Mouse (Mus musculus): Measurements from ENCODE around the gene Slc12a8. TPM values are rescaled to one million over a fixed set of nuclear protein-coding genes. Genes with fewer than 3 reads are reported as not detected.

Gene Slc12a8
- total RNA-seq, 2 experiments from 2014 or later = 0.48 to 0.87 TPM

DNA sequence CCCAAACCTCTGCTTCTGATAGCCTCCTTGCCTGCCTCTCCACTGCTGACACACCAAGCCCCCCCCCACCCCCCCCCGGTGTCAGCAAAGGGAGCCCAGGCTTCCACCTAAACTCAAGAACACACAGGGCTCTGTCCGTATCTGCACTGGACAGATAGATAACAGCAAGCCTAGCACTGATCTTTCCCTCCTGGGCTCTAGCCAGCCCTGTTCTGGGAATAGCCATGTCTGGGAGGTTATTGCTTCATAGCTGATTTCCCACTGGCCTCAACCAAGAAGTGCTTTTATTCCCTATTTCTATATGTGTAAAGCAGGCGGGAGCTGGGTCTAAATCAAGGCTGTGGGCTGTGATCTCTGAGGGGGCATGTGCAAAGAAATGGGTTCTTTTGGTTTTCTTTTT lies 61.3 kb downstream of the Slc12a8 start:
- intact Hi-C loops (cut with DNase I) = no loop called here
- DNase-seq (ENCODE audit: low spot score in 2 of 2) = no peak

GRCm38 (mm10) chr16:33580331-33580730 lies 63.2 kb downstream of the Slc12a8 start:
- DNase-seq (ENCODE audit: low spot score in 2 of 2) = no peak
- intact Hi-C loops (cut with DNase I) = no loop called here

GRCm38 (mm10) chr16:33580736-33581241 lies 63.7 kb downstream of the Slc12a8 start:
- intact Hi-C loops (cut with DNase I) = no loop called here
- no peak for DNase-seq (ENCODE audit: low spot score in 2 of 2)

- DNase-seq (ENCODE audit: low spot score in 2 of 2) = no peak
- intact Hi-C loops (cut with DNase I) = no loop called here
These were observed 64.6 kb downstream of the Slc12a8 start for GRCm38 (mm10) chr16:33581661-33582099.

DNA sequence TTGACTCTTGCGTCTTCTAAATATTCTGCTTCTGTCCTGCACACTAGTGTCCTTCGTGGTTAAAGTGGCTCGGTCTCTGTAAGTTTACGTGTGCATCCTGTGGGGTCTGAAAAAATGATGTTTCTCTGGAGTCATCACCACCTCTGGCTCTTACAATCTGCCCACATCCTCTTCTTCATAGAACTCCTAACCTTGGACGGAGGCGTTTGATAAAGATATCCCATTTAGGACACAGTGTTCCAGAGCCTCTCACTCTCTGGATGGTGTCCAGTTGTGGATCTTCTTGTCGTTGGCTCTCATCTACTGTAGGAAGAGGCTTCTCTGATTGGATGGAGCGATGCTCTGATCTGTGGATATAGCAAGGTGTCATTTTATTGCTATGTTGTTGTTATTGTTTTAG lies 65.4 kb downstream of the Slc12a8 start:
- intact Hi-C loops (cut with DNase I) = no loop called here
- DNase-seq (ENCODE audit: low spot score in 2 of 2) = peak in 1 of 2 experiments; percentile 43

- intact Hi-C loops (cut with DNase I) = no loop called here
These were observed 66.2 kb downstream of the Slc12a8 start for GRCm38 (mm10) chr16:33583333-33583732.

DNA sequence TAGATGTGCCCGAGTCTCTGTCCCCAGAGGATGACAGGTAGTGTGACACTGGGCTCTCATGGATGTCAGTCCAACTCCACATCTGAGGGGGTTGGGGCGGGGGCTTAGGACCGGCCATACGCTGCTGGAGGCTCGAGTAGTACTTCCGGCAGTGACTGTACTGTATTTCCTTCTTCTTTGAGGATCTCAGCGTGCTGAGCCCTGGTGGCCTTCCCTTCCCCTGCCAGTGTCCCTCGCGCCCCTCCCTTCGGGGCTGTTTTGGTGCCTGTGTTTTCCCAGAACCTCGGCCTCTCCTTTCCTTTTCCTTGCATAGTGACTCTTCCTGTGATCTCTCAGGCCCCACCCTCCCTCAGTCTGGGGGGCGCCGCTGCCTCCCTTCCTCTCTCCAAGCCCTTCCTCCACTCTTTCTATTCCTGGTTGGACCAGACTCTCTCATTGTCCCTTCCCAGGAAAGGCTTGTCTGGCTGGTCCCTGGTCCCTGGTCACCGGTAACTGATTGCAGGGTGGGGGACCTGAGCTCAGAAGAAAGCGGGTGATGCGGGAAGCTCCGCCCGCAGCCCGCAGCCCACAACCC lies 66.8 kb downstream of the Slc12a8 start:
- DNase-seq (ENCODE audit: low spot score in 2 of 2) = no peak
- intact Hi-C loops (cut with DNase I) = no loop called here

More at GRCm38 (mm10) chr16:33583333-33583732, 66.2 kb downstream of the Slc12a8 start:
- no peak for DNase-seq (ENCODE audit: low spot score in 2 of 2)

GRCm38 (mm10) chr16:33584455-33585082 lies 67.4 kb downstream of the Slc12a8 start:
- DNase-seq (ENCODE audit: low spot score in 2 of 2) = peak in 1 of 2 experiments; percentile 41
- intact Hi-C loops (cut with DNase I) = no loop called here

GRCm38 (mm10) chr16:33585083-33585460 lies 67.9 kb downstream of the Slc12a8 start:
- DNase-seq (ENCODE audit: low spot score in 2 of 2) = no peak
- intact Hi-C loops (cut with DNase I) = no loop called here

GRCm38 (mm10) chr16:33587283-33588127 lies 70.4 kb downstream of the Slc12a8 start:
- intact Hi-C loops (cut with DNase I) = no loop called here
- DNase-seq (ENCODE audit: low spot score in 2 of 2) = no peak

DNA sequence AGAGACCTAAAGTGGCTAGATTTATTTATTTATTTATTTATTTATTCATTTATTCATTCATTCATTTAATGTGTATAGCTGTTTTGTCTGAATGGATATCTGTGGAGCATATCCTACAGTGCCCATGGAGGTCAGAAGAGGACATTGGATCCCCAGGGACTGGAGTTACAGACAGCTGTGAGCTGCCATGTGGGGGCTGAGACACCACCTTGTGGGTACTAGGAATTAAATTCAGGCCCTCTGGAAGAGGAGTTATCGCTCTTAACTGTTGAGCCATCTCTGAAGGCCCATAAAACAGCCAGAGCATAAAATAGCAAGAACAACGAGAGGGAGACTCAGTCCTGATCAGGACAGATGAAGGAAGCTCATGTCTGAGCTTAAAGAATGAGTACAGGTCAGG lies 71.7 kb downstream of the Slc12a8 start:
- intact Hi-C loops (cut with DNase I) = no loop called here
- no peak for DNase-seq (ENCODE audit: low spot score in 2 of 2)

- intact Hi-C loops (cut with DNase I) = no loop called here
- no peak for DNase-seq (ENCODE audit: low spot score in 2 of 2)
These were observed 73.3 kb downstream of the Slc12a8 start for GRCm38 (mm10) chr16:33590438-33590837.

- intact Hi-C loops (cut with DNase I) = no loop called here
- peak; percentile 25 to 62 for DNase-seq (ENCODE audit: low spot score in 2 of 2)
These were observed 74.4 kb downstream of the Slc12a8 start for GRCm38 (mm10) chr16:33591390-33592067.

DNA sequence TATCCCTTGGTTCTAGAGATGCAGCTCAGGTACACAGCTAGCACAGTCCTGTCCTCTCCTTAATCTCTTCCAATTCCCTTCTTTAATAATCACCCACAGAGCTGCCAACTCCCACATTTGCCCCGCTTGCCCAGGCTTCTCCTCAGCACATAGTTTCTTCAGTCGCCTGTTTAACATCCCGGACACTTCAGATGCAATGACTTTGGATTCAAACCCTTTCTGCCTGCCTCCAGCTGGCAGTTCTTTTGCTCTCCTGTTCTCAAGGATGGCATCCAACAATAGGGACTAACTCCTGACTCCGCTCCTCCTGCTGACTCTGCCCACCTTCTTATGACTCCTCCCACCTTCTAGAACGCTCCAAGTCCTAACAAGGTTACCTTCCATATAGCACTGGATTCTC lies 75.2 kb downstream of the Slc12a8 start:
- DNase-seq (ENCODE audit: low spot score in 2 of 2) = no peak
- intact Hi-C loops (cut with DNase I) = no loop called here

- intact Hi-C loops (cut with DNase I) = no loop called here
- DNase-seq (ENCODE audit: low spot score in 2 of 2) = no peak
These were observed 76.3 kb downstream of the Slc12a8 start for GRCm38 (mm10) chr16:33593467-33593866.

GRCm38 (mm10) chr16:33594037-33594771 lies 77.1 kb downstream of the Slc12a8 start:
- DNase-seq (ENCODE audit: low spot score in 2 of 2) = peak in 1 of 2 experiments; percentile 21

DNA sequence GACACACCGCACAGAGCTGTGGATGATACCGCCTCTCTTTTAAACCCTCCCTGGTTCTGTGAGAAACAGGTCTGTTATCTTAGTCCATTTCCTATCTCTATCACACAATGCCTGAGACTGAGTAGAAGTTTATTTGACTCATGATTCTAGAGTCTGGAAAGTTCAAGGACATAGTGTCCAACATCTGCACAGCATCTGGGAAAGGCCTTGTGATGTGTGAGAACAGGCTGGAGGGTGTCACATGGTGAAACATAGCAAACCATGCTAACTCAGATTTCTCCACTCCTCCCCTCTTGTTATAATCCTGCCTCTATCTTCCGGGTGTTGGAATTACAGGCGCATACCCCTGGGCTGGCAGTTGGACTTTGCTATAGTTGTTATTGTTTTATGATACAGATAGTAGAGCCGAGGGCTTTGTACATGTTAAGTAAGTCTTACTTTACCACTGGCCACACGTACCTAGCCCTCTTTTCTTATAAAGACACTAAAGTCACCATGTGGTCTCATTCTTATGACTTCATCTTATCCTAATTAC lies 78.2 kb downstream of the Slc12a8 start:
- intact Hi-C loops (cut with DNase I) = no loop called here
- no peak for DNase-seq (ENCODE audit: low spot score in 2 of 2)

More at GRCm38 (mm10) chr16:33594037-33594771, 77.1 kb downstream of the Slc12a8 start:
- intact Hi-C loops (cut with DNase I) = no loop called here

DNA sequence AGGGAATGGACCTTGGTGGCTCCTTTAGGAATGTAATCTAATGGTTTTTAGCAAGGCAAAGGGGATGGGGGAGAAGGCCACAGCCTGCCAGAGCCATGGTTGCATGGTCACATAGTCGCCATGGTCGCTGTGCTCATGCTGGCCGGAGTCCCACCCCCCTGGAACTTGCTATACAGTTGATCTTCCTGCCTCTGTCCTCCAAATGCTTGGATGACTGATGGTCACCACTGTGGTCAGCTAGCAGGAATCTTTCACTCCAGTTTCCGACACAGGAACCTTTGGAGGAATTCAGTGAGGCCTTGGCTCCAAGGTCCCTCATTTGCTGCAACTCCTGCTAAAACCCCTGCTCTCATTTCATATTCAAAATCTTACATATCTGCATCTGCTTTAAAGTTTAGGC lies 79.1 kb downstream of the Slc12a8 start:
- DNase-seq (ENCODE audit: low spot score in 2 of 2) = no peak
- intact Hi-C loops (cut with DNase I) = no loop called here

GRCm38 (mm10) chr16:33600216-33600615 lies 83.1 kb downstream of the Slc12a8 start:
- DNase-seq (ENCODE audit: low spot score in 2 of 2) = no peak
- intact Hi-C loops (cut with DNase I) = no loop called here
